Mouse (Mus musculus): Measurements from ENCODE around the gene Vps11. TPM values are rescaled to one million over a fixed set of nuclear protein-coding genes. Genes with fewer than 3 reads are reported as not detected.

The Vps11 gene
- polyA plus RNA-seq, 1 experiment from 2014 or later: 34.4 TPM

DNA sequence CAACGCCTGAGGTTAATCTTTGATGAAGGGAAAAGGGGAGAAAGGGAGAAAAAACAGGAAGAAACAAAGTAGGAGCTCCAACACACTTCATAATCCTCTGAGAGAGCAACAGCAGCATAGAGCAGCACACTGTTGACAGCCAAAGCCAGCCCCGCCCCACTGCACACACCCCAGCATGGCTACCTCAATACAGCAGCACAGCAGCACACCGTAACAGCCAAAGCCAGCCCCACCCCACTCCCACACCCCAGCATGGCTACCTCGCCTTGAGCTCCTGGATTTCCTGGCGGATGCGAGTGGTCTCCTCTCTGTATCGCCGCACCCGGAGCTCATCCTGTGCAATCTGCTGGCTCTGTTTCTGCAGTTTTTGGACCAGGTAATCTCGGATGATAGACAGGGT, 9.1 kb downstream of the Vps11 start:
- peaks cover 65% of the 10 kb centered on the region for H3K36me3 ChIP-seq (ENCODE audit: control insufficient read depth, insufficient read depth, low read length)
- H3K27me3 ChIP-seq (ENCODE audit: control insufficient read depth, insufficient read depth, low read length): no peaks in the 10 kb centered on the region
- H3K4me2 ChIP-seq (ENCODE audit: low read depth, low read length): no peak overlapping the region
- H3K27ac ChIP-seq (ENCODE audit: low read depth, low read length): no peak overlapping the region
- no peak overlapping the region for H3K9ac ChIP-seq (replicated peaks; ENCODE audit: low read depth, low read length)
- H3K9me3 ChIP-seq (ENCODE audit: control insufficient read depth, low read length): no peaks in the 10 kb centered on the region
- WGBS: 89% methylated on average over 10 of the region's 10 CpGs
- ATAC-seq (ENCODE audit: low read depth): no peak
- no peaks in the 10 kb centered on the region for H3K4me1 ChIP-seq (ENCODE audit: control insufficient read depth, insufficient read depth, low read length)
- no peak overlapping the region for H3K4me3 ChIP-seq (ENCODE audit: low read depth, low read length)

DNA sequence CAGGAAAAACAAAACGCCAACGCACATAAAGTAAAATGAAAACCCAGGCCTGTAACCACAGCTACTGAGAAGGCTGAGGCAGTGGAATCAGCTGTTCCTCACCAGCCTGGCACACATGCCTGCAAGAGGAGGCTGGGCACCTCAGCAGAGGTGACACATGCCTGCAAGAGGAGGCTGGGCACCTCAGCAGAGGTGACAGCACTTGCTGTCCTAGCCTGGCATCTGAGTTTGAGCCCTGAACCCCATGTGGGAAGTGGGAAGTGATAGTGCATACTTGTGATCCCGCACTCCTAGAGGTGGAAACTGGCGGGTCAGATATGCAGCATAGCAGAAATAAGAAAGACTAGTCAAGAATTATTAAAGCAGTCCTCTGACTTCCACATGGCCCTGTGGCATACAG, 10.1 kb downstream of the Vps11 start:
- Histone ChIP-seq H3K27me3 (ENCODE audit: control insufficient read depth, insufficient read depth, low read length) (no peaks in the 10 kb centered on the region), H3K4me2 (ENCODE audit: low read depth, low read length) (no peak overlapping the region), H3K9me3 (ENCODE audit: control insufficient read depth, low read length) (no peaks in the 10 kb centered on the region), H3K27ac (ENCODE audit: low read depth, low read length) (no peak overlapping the region), H3K4me1 (ENCODE audit: control insufficient read depth, insufficient read depth, low read length) (no peaks in the 10 kb centered on the region), H3K4me3 (ENCODE audit: low read depth, low read length) (no peak overlapping the region), H3K9ac (replicated peaks; ENCODE audit: low read depth, low read length) (no peak overlapping the region), H3K36me3 (ENCODE audit: control insufficient read depth, insufficient read depth, low read length) (peaks cover 65% of the 10 kb centered on the region)
- 99% methylated on average over 4 of the region's 4 CpGs for WGBS
- no peak for ATAC-seq (ENCODE audit: low read depth)

GRCm38 (mm10) chr9:44348546-44348945, 12.9 kb downstream of the Vps11 start:
- H3K4me2 ChIP-seq (ENCODE audit: low read depth, low read length): no peak overlapping the region
- no peak overlapping the region for H3K27ac ChIP-seq (ENCODE audit: low read depth, low read length)
- peaks cover 47% of the 10 kb centered on the region for H3K36me3 ChIP-seq (ENCODE audit: control insufficient read depth, insufficient read depth, low read length)
- no peak for ATAC-seq (ENCODE audit: low read depth)
- WGBS: 100% methylated on average over 4 of the region's 4 CpGs
- no peaks in the 10 kb centered on the region for H3K4me1 ChIP-seq (ENCODE audit: control insufficient read depth, insufficient read depth, low read length)
- H3K27me3 ChIP-seq (ENCODE audit: control insufficient read depth, insufficient read depth, low read length): no peaks in the 10 kb centered on the region
- H3K9ac ChIP-seq (replicated peaks; ENCODE audit: low read depth, low read length): no peak overlapping the region
- no peaks in the 10 kb centered on the region for H3K9me3 ChIP-seq (ENCODE audit: control insufficient read depth, low read length)
- no peak overlapping the region for H3K4me3 ChIP-seq (ENCODE audit: low read depth, low read length)

GRCm38 (mm10) chr9:44347621-44348020, 13.8 kb downstream of the Vps11 start:
- H3K27ac ChIP-seq (ENCODE audit: low read depth, low read length): no peak overlapping the region
- no peaks in the 10 kb centered on the region for H3K27me3 ChIP-seq (ENCODE audit: control insufficient read depth, insufficient read depth, low read length)
- H3K9me3 ChIP-seq (ENCODE audit: control insufficient read depth, low read length): no peaks in the 10 kb centered on the region
- H3K36me3 ChIP-seq (ENCODE audit: control insufficient read depth, insufficient read depth, low read length): peaks cover 40% of the 10 kb centered on the region
- ATAC-seq (ENCODE audit: low read depth): no peak
- H3K4me1 ChIP-seq (ENCODE audit: control insufficient read depth, insufficient read depth, low read length): peaks cover 7% of the 10 kb centered on the region; the same call in 1 of the 2 replicates
- H3K4me3 ChIP-seq (ENCODE audit: low read depth, low read length): no peak overlapping the region
- WGBS: 87% methylated on average over 4 of the region's 4 CpGs
- no peak overlapping the region for H3K9ac ChIP-seq (replicated peaks; ENCODE audit: low read depth, low read length)
- no peak overlapping the region for H3K4me2 ChIP-seq (ENCODE audit: low read depth, low read length)

GRCm38 (mm10) chr9:44347166-44347565, 14.3 kb downstream of the Vps11 start:
- Histone ChIP-seq H3K4me1 (ENCODE audit: control insufficient read depth, insufficient read depth, low read length) (peaks cover 7% of the 10 kb centered on the region; the same call in 1 of the 2 replicates), H3K27ac (ENCODE audit: low read depth, low read length) (no peak overlapping the region), H3K27me3 (ENCODE audit: control insufficient read depth, insufficient read depth, low read length) (no peaks in the 10 kb centered on the region), H3K9me3 (ENCODE audit: control insufficient read depth, low read length) (no peaks in the 10 kb centered on the region), H3K4me3 (ENCODE audit: low read depth, low read length) (no peak overlapping the region), H3K9ac (replicated peaks; ENCODE audit: low read depth, low read length) (no peak overlapping the region), H3K36me3 (ENCODE audit: control insufficient read depth, insufficient read depth, low read length) (peaks cover 36% of the 10 kb centered on the region), H3K4me2 (ENCODE audit: low read depth, low read length) (no peak overlapping the region)
- no peak for ATAC-seq (ENCODE audit: low read depth)
- WGBS: 96% methylated on average over 9 of the region's 9 CpGs

DNA sequence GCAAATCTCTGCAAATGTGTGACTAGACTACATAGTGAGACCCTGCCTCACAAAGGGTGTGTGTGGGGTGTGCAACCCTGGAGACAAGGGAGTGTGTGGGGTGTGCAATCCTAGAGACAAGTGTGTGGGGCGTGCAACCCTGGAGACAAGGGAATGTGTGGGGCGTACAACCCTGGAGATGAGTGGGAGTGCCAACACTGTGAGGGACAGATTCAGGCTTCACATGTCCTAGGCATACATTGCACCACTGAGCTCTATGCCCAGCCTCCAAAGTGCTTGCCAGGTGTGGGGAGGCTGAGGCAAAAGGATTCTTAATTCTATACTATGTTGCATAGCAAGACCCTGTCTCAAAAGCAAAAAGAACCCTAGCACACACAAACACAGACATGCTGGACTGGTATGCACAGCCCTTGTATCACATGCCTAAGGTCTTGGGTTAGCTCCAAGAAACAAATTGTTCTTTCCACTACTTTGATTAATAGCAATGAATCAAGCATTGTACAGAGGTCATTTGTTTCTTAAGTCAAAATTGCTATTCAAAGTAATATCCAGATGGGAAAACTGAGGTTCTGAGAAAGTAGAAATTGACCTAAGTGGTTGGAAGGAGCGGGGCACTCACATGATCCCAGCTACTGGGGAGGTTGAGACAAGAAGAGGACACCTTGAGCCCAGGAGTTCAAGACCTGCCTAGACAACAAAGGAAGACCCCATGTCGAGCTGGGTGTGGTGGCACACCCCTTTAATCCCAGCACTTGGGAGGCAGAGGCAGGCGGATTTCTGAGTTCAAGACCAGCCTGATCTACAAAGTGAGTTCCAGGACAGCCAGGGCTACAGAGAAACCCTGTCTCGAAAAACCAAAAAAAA, 15.7 kb downstream of the Vps11 start:
- H3K27me3 ChIP-seq (ENCODE audit: control insufficient read depth, insufficient read depth, low read length): no peaks in the 10 kb centered on the region
- H3K27ac ChIP-seq (ENCODE audit: low read depth, low read length): no peak overlapping the region
- H3K9me3 ChIP-seq (ENCODE audit: control insufficient read depth, low read length): no peaks in the 10 kb centered on the region
- peaks cover 7% of the 10 kb centered on the region; the same call in 1 of the 2 replicates for H3K4me1 ChIP-seq (ENCODE audit: control insufficient read depth, insufficient read depth, low read length)
- no peak overlapping the region for H3K4me3 ChIP-seq (ENCODE audit: low read depth, low read length)
- no peak for ATAC-seq (ENCODE audit: low read depth)
- no peak overlapping the region for H3K9ac ChIP-seq (replicated peaks; ENCODE audit: low read depth, low read length)
- peaks cover 26% of the 10 kb centered on the region for H3K36me3 ChIP-seq (ENCODE audit: control insufficient read depth, insufficient read depth, low read length)
- WGBS: 93% methylated on average over 6 of the region's 6 CpGs
- no peak overlapping the region for H3K4me2 ChIP-seq (ENCODE audit: low read depth, low read length)

- Histone ChIP-seq H3K9me3 (ENCODE audit: control insufficient read depth, low read length) (no peaks in the 10 kb centered on the region), H3K9ac (replicated peaks; ENCODE audit: low read depth, low read length) (peak within 1 kb of the TSS; percentile 83), H3K27me3 (ENCODE audit: control insufficient read depth, insufficient read depth, low read length) (no peaks in the 10 kb centered on the region), H3K4me1 (ENCODE audit: control insufficient read depth, insufficient read depth, low read length) (peaks cover 7% of the 10 kb centered on the region; the same call in 1 of the 2 replicates), H3K27ac (ENCODE audit: low read depth, low read length) (peak within 1 kb of the TSS; percentile 97), H3K36me3 (ENCODE audit: control insufficient read depth, insufficient read depth, low read length) (peaks cover 14% of the 10 kb centered on the region; the same call in 1 of the 2 replicates), H3K4me3 (ENCODE audit: low read depth, low read length) (peak within 1 kb of the TSS; percentile 79), H3K4me2 (ENCODE audit: low read depth, low read length) (peak within 1 kb of the TSS; percentile 75)
- WGBS: under 1% methylated on average over 39 of the region's 39 CpGs
- peak; percentile 96 for ATAC-seq (ENCODE audit: low read depth)
Measured at GRCm38 (mm10) chr9:44343781-44344421, 17.6 kb downstream of the Vps11 start, which contains the start of gene Hmbs. Gene Hmbs, minus strand, starts transcription at chr9:44344228.

DNA sequence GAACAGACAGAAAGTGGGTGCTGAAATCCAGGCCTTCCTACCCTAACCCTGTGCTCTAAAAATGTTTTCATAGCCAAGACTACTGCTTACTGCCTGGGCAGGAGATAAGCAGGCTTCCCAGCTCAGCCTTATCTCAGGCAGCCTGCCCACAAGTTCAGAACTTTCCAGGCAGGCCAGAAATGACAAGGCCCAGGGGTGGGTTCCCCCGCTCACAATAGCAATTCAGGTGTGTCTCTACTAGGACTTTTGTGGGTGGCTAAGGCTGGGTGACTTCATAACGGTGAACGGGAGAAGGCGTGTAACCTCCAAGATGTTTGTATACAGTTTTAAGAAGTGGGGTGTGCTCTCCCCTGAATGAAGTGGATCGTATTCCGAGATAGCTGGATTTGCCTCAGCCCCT, 18.2 kb downstream of the Vps11 start:
- Histone ChIP-seq H3K4me2 (ENCODE audit: low read depth, low read length) (peak overlapping the region; percentile 75), H3K27me3 (ENCODE audit: control insufficient read depth, insufficient read depth, low read length) (no peaks in the 10 kb centered on the region), H3K9ac (replicated peaks; ENCODE audit: low read depth, low read length) (peak overlapping the region; percentile 83), H3K9me3 (ENCODE audit: control insufficient read depth, low read length) (no peaks in the 10 kb centered on the region), H3K4me1 (ENCODE audit: control insufficient read depth, insufficient read depth, low read length) (peaks cover 7% of the 10 kb centered on the region; the same call in 1 of the 2 replicates), H3K4me3 (ENCODE audit: low read depth, low read length) (peak overlapping the region; percentile 79), H3K27ac (ENCODE audit: low read depth, low read length) (peak overlapping the region; percentile 97), H3K36me3 (ENCODE audit: control insufficient read depth, insufficient read depth, low read length) (peaks cover 8% of the 10 kb centered on the region; the same call in 1 of the 2 replicates)
- 12% methylated on average over 6 of the region's 6 CpGs for whole genome bisulfite sequencing
- 0 out of 2 replicates have a peak, but pooled peaks have one; percentile 6 for ATAC-seq (ENCODE audit: low read depth)

GRCm38 (mm10) chr9:44342605-44343004, 18.9 kb downstream of the Vps11 start:
- H3K4me2 ChIP-seq (ENCODE audit: low read depth, low read length): no peak overlapping the region
- 95% methylated on average over 1 of the region's 1 CpGs for WGBS
- no peak overlapping the region for H3K27ac ChIP-seq (ENCODE audit: low read depth, low read length)
- H3K9me3 ChIP-seq (ENCODE audit: control insufficient read depth, low read length): no peaks in the 10 kb centered on the region
- no peak overlapping the region for H3K4me3 ChIP-seq (ENCODE audit: low read depth, low read length)
- H3K27me3 ChIP-seq (ENCODE audit: control insufficient read depth, insufficient read depth, low read length): no peaks in the 10 kb centered on the region
- peaks cover 7% of the 10 kb centered on the region; the same call in 1 of the 2 replicates for H3K4me1 ChIP-seq (ENCODE audit: control insufficient read depth, insufficient read depth, low read length)
- ATAC-seq (ENCODE audit: low read depth): no peak
- H3K36me3 ChIP-seq (ENCODE audit: control insufficient read depth, insufficient read depth, low read length): 0 out of 2 replicates have a peak, but pooled peaks cover 2% of the 10 kb centered on the region
- no peak overlapping the region; the same call in 1 of the 2 replicates for H3K9ac ChIP-seq (replicated peaks; ENCODE audit: low read depth, low read length)
